Mouse (Mus musculus) layer of hippocampus, postnatal 25 days (tissue): ENCODE measurements around the gene Mcl1. TPM values are rescaled to one million over a fixed set of nuclear protein-coding genes. Genes with fewer than 3 reads are reported as not detected.
"Not testable (repeated sequence)": the region's sequence is repeated elsewhere in the genome, so short reads cannot be mapped to it uniquely, and the experiment has no call there.

Experiments
- DNase-seq, 2 experiments: peaks; one replicate each; pipeline ENCODE4 v3.0.0; 2022; ENCODE audit warnings: mixed read lengths in 2 of 2, low spot score in 1 of 2; ENCODE audit errors: extremely low spot score in 1 of 2
- total RNA-seq, 2 experiments: library from RNA; stranded (reverse); gene quantifications; 2 replicates each; pipeline ENCODE4 v1.2.3; 2021

Gene Mcl1
- total RNA-seq = 10 to 100 TPM; 54.6 to 61.6 TPM

- DNase-seq = peak; percentile 87 to 91
These were observed at the start of gene Mcl1 for GRCm38 (mm10) chr3:95658236-95658867. Gene Mcl1, plus strand, starts transcription at chr3:95658788.

GRCm38 (mm10) chr3:95609195-95609594 lies 49.4 kb upstream of the Mcl1 start:
- DNase-seq = no peak

GRCm38 (mm10) chr3:95613996-95614395 lies 44.6 kb upstream of the Mcl1 start:
- no peak for DNase-seq

- DNase-seq = no peak
These were observed 40.1 kb upstream of the Mcl1 start for GRCm38 (mm10) chr3:95618511-95618910.

DNA sequence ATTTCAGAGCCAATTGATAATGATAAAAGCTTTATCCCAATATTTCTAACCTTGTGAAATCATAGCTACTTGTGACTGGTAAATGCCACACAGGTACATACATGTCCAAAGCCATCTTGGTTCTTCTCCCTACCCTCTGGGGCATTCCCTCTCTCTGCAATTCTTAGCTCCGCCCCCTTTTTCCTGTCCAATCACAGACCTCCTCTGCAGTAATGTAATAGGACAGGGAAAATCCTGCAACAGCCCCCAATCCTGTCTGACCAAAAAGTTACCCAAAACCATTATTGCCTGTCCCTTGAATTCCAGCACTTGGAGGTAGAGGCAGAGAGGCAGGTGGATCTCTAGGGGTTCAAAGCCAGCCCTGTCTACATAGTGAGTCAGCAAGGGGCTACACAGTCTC lies 37.3 kb upstream of the Mcl1 start:
- no peak for DNase-seq

GRCm38 (mm10) chr3:95622421-95622820 lies 36.2 kb upstream of the Mcl1 start:
- DNase-seq = not testable (repeated sequence)

GRCm38 (mm10) chr3:95623551-95623950 lies 35.0 kb upstream of the Mcl1 start:
- DNase-seq = no peak

DNA sequence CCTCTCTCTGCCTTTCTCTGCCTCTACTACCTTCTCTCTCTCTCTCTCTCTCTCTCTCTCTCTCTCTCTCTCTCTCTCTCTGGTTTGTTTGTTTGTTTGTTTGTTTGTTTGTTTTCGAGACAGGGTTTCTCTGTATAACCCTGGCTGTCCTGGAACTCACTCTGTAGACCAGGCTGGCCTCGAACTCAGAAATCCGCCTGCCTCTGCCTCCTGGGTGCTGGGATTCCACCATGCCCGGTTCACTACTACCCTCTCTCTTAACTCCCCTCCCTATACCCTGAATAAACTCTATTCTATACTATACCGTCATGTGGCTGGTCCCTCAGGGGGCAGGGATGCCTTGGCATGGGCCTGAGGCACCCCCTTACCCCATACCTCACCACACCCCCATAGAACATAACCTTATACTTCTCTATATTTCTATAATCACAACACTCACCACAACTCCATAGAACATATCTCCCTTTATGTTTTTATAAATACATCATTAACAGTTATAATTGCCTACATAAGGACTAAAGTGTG lies 34.5 kb upstream of the Mcl1 start:
- DNase-seq = not testable (repeated sequence)

DNA sequence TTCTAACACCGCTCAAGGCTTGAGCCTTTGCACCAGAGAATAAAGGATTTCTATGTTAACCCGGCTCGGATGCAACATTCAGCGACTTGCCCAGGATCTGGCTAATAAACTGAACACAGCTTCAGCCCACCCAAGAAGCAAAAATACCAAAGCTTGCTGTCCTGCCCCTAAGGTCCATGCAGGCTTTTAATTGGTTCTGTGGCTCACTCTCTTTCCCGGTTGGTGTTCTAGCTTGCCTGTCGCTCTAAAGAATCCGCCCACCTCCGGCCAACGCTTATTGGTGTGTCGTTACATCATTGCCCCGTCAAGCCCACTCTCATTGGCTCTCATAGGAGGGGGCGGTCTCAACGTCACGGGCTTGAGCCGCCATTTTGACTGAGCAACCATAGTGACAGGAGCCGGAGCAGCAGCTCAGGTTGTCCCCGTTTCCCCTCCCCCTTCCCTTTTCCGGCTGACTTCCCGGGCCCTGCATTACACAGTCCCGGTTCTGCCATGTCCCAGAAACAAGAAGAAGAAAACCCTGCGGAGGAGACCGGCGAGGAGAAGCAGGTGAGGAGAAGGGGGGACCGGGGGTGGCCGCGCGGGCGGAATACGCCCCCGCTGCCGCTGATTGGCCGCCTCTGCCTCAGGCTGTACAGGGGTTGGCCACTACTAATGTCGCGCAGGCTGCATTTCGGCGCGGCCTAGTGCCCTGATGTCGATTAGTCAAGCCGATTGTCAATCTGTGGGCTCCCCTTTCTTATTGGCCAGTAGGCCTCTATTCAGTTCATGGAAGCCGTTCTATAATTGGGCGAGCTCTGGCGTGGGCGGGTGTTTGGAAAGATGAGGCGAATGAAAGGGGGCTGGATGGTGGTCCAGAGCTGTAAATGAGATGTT lies 33.7 kb upstream of the Mcl1 start, which contains the start of gene Ensa:
Gene Ensa (plus strand): TSS at position 366 of the 876 bp plus-strand sequence.
- peak; percentile 87 to 95 for DNase-seq

- peak in 1 of 2 experiments; percentile 39 for DNase-seq
These were observed 30.8 kb upstream of the Mcl1 start for GRCm38 (mm10) chr3:95627763-95628162.

DNA sequence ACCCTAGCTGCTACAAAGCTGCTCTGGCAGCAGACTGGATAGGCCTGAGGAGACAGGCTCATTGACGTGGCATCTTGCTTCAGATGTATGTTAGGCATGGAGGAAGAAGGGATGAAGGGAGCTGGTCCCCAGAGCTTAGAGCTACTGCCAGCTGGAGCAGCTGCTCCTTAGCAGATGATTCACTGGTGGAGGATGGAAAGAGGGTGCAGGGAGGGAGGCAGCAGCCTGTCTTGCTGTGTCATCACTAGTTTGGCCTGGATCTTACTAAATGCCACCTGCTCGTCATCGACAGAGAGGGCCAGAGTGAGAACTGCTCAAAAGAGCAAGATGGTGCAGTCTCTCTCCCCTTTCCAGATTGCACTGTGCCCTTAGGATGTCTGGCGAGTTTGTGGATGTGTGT lies 28.8 kb upstream of the Mcl1 start:
- peak in 1 of 2 experiments; percentile 52 for DNase-seq

DNA sequence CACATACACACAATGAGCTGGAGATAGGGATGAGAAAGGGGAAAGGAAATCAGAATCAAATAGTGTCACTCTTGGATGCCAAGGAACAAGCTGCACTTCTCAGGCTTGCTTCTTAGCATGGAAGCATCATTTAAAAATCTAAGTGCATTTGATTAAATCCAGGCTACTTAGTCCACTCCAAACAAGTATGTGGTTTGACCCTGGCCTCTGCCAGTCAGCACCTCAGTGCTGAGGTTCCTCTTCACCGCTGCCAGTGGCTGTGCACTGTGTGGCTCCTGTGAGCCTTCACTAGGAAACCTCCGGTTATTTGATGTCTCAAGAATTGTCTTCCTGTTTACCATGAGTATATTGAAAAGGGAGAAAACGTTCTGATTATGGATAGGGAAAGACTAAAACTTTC lies 27.7 kb upstream of the Mcl1 start:
- DNase-seq = no peak

- no peak for DNase-seq
These were observed 27.3 kb upstream of the Mcl1 start for GRCm38 (mm10) chr3:95631304-95631703.

- no peak for DNase-seq
These were observed 25.7 kb upstream of the Mcl1 start for GRCm38 (mm10) chr3:95632648-95633588.

GRCm38 (mm10) chr3:95635636-95636035 lies 23.0 kb upstream of the Mcl1 start:
- DNase-seq = no peak

GRCm38 (mm10) chr3:95636072-95636471 lies 22.5 kb upstream of the Mcl1 start:
- no peak for DNase-seq

DNA sequence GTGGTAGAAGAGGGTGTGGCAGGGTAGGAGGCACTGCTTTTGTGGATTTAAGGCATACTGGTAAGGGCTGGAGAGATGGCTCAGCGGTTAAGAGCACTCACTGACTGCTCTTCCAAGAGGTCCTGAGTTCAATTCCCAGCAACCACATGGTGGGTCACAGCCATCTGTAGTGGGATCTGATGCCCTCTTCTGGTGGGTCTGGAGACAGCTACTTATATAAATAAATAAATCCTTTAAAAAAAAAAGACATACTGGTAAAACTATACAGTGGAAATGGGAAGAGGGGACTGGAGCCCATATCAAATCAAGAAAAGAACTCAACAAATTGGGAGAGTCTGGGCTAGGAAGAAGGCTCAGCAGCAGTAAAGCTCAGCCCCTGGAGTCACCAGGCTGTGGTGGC lies 18.9 kb upstream of the Mcl1 start:
- DNase-seq = no peak

DNA sequence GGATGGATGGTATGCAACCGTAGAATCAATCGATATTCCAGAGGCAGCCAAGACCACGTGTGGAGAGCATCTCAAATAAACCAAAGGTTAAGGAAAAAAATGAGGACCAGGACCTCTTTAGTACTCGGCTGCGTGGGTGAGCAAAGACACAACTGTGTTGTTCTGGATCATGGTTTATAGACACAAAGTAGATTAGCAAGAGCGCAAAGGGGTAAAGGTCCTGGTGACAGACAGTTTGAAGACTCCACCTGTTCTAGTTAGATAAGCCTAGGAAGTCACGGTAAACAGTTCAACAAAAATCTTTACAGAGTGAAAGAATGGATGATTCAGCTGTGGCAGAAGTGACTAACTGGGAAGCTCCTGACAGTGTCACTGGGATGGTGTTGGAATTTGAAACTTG lies 15.5 kb upstream of the Mcl1 start:
- no peak for DNase-seq

GRCm38 (mm10) chr3:95645313-95646235 lies 13.0 kb upstream of the Mcl1 start:
- no peak for DNase-seq
